Mouse (Mus musculus): Measurements from ENCODE around the gene Tspan4.

The Tspan4 gene

DNA sequence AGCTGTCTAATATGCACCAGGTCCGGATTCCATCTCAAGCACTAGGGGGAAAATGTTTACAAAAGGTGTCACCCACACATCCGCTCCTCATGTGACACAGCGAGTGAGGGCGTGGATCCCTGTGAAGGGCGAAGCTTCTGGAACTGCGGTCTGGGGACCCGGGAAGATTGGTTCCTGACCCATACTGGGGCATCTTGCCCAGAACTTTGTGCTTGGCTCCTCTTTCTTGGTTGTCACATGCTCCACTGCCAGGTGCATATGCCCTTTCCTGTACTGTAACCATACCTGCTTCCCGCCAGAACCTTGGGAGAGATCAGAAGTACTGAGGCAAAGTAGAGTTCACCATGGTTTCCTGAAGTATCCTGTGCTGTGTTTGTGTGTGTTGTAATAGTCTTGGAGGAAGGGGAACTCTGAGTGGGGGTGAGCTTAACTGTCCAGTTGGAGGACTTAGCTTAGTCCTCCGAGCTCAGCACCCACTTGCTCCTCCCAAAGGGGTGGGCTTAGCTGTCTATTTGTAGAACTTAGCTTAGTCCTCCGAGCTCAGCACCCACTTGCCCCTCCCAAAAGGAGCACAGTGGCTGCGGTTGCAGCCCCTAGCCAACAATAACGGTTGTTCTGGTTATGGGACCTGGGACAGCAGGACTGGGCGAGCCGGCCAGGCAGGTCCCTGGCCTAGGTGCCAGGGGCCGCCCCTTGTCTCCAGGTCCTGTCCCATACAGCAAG lies 14.5 kb upstream of the Tspan4 start, which contains the start of gene Cracr2b:
Cracr2b (plus strand) TSS at position 704 of the 723 bp plus-strand sequence.
- DNase-seq (ENCODE audit: low read depth, low spot score) = no peak

GRCm38 (mm10) chr7:141461521-141462332 lies 13.3 kb upstream of the Tspan4 start:
- no peak for DNase-seq (ENCODE audit: low read depth, low spot score)

GRCm38 (mm10) chr7:141462333-141462821 lies 12.7 kb upstream of the Tspan4 start:
- no peak for DNase-seq (ENCODE audit: low read depth, low spot score)

GRCm38 (mm10) chr7:141463824-141464602 lies 11.0 kb upstream of the Tspan4 start:
- no peak for DNase-seq (ENCODE audit: low read depth, low spot score)

- no peak for DNase-seq (ENCODE audit: low read depth, low spot score)
These were observed 10.3 kb upstream of the Tspan4 start for GRCm38 (mm10) chr7:141464603-141465201.

- no peak for DNase-seq (ENCODE audit: low read depth, low spot score)
These were observed 9.5 kb upstream of the Tspan4 start for GRCm38 (mm10) chr7:141465388-141466044.

DNA sequence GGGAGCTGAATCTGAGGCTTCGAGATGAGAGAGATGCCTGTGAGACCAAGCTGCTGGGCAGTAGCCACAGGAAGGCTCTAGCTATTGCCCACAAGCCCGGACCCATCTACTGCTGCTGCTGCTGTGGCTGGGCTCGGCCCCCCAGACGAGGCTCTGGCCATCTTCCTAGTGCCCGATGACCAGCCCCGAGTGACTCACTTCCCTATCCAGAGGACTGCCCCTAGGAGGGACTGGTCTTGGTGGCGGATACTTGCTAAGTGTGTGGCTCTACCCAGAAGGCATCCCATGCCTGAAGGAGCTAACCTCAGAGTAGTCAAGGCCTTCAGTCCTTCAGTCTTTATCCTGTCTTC lies 9.0 kb upstream of the Tspan4 start:
- no peak for DNase-seq (ENCODE audit: low read depth, low spot score)

GRCm38 (mm10) chr7:141466607-141467148 lies 8.4 kb upstream of the Tspan4 start:
- no peak for DNase-seq (ENCODE audit: low read depth, low spot score)

GRCm38 (mm10) chr7:141467230-141468030 lies 7.6 kb upstream of the Tspan4 start, which contains the start of gene Cd151:
TSS of gene Cd151 (plus strand) at chr7:141467392.
- peak; percentile 88 for DNase-seq (ENCODE audit: low read depth, low spot score)

DNA sequence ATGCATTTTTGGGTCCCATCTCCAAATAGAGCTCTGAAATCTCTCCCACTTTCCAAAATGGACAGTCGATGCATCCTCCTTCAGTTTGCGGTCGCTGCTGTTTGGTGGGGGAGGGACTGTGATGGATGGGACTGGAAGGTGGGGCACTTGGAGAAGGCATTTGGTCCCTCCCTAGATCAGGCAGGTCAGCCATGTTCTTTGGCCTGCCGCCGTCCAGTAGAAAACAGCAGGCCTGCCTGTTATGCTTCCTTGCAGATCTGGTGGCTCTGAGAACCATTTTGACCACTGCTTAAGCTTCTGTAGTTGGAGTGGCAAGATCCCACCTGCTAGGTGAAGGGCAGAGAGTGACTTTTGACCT lies 6.9 kb upstream of the Tspan4 start:
- DNase-seq (ENCODE audit: low read depth, low spot score) = peak; percentile 62

DNA sequence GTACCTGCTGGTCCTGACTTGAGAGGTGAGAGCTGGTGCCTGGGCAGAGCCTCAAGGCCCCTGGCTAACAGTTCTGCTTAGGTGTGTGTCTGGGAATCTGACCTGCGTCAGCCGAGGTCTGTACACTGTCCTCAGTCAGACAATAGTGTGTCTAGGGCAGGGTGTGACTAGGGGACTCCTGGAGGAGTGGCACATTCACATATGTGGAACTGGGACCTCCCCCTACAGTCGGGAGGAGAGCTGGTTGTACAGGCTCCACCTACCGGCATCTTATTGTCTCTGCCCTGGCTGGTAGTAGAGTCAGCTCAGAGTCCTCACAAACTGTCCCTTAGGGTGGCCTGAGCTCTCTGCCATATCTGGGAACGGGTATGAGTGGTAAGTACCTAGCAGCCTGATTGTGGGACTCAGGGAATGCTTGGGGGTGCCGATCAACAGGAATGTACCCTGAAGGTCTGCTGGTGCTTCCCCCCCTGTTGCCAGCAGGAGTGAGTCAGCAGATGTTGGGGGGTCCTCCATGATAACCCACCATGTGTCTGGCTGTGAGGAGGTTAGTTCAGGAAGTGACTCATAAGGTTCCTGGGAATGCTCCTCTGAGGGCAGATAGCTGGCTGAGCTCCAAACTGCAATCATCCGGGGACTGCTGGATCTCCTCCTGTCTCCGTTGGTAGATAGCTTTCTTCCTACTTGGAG lies 6.4 kb upstream of the Tspan4 start:
- DNase-seq (ENCODE audit: low read depth, low spot score) = peak; percentile 95

DNA sequence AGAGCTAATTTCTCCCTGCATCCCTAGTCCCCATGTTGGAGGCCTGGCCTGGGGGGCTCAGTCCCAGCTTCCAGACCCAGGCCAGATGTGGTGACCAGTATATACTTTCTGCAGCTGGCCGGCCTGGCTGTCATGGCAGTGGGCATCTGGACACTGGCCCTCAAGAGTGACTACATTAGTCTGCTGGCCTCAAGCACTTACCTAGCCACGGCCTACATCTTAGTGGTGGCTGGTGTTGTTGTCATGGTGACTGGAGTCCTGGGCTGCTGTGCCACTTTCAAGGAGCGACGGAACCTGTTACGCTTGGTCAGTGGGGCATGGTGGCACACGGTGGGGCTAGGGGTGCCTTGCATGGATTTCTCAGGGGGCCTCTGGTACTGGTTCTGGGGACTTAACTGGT lies 5.7 kb upstream of the Tspan4 start:
- no peak for DNase-seq (ENCODE audit: low read depth, low spot score)

DNA sequence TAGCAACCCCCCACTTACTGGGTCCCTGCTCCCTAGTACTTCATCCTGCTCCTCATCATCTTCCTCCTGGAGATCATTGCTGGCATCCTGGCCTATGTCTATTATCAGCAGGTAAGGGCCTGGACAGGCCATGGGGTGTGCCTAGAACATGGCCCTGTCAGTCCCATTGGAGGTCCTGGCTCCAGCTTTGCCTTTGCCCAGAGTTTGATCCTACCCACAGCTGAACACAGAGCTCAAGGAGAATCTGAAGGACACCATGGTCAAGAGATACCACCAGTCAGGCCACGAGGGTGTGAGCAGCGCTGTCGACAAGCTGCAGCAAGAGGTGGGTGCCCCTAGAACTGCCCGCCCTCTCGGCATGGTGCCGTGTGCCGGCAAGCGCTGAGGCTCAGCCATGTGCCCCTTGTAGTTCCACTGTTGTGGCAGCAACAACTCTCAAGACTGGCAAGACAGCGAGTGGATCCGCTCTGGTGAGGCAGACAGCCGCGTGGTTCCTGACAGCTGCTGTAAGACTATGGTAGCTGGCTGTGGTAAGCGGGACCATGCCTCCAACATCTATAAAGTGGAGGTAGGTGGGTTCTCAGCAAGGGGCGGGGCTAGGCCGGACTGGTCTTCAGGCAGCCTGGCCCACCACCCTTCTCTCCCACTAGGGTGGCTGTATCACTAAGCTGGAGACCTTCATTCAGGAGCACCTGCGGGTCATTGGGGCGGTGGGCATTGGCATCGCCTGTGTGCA lies 5.0 kb upstream of the Tspan4 start:
- no peak for DNase-seq (ENCODE audit: low read depth, low spot score)

DNA sequence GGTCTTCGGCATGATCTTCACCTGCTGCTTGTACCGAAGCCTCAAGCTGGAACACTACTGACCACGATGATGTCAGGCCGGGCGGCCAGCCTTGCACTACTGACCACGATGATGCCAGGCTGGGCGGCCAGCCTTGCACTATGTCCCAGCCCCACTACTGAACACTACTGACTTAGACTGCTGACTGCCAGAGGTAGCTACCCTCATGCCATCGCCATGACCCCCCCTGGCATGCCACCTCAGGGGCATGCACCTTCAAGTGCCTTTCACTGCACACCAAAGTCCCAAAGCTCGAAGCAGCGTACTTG lies 4.4 kb upstream of the Tspan4 start:
- no peak for DNase-seq (ENCODE audit: low read depth, low spot score)

DNA sequence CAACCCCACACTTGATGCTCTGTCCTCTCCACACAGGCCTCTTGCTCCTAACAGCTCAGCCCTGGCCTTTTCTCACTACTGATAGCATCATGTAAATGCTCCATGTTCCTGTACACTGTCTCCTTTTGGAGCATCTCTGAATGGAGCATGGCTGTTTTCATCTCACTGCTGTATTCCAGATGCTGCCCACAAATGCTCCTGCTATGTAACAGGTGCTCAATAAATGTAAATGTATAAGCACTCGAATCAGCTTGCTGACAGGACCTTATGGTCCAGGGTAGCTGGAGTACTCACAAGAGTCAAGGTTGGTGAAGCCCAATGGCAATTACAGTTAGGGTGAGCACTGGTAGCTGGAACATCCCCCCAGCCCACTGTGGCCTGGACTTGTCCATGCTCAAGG lies 3.8 kb upstream of the Tspan4 start:
- no peak for DNase-seq (ENCODE audit: low read depth, low spot score)

GRCm38 (mm10) chr7:141472226-141472625 lies 2.8 kb upstream of the Tspan4 start:
- no peak for DNase-seq (ENCODE audit: low read depth, low spot score)

DNA sequence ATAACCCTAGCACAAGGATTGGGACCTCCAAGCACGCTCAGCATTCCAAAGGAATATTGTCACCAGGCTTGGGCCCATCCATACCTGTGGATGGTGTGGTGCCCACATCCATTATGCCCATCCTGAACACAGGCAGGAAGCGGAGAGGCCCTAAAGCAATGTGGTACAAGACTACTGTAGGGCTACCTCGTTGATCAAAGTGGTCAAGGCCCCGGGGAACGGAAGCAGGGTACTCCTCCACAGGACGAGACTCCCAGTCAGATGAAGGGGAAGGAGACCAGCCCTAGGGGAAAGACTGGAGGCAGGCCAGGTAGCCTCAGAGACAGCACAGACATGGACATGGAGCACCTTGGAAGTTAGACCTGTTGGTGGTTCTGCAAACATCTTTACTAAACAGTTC lies 2.3 kb upstream of the Tspan4 start:
- no peak for DNase-seq (ENCODE audit: low read depth, low spot score)

GRCm38 (mm10) chr7:141474160-141474559 lies 880 bp upstream of the Tspan4 start:
- no peak for DNase-seq (ENCODE audit: low read depth, low spot score)

- DNase-seq (ENCODE audit: low read depth, low spot score) = peak; percentile 51
These were observed 742 bp downstream of the Tspan4 start for GRCm38 (mm10) chr7:141475805-141476158.

Data from R1 (cell line).